Mouse (Mus musculus) intestine, embryonic 16.5 days (tissue): ENCODE measurements at regions not wholly inside any gene's neighbourhood (a gene's known extent, or its start where the extent isn't known, plus 50 kb on each side); places are given as distances from the start of the nearest gene placed in this dataset.
"Not testable (repeated sequence)": the region's sequence is repeated elsewhere in the genome, so short reads cannot be mapped to it uniquely, and the experiment has no call there.

ENCODE experiments used
- ATAC-seq: fragments of 200-750 bp; cut with Nextera tagmentation; 2 replicates; pipeline ENCODE4 v1.8.0; 2017; ENCODE audit warnings: moderate TSS enrichment, moderate library complexity
- H3K27ac ChIP-seq: fragments of 300-500 bp; sonication (generic); 2 replicates; pipeline ENCODE4 v1.5.1; 2014; ENCODE audit warnings: mild to moderate bottlenecking, low read length
- H3K27me3 ChIP-seq: fragments of 300-500 bp; sonication (generic); replicated peaks from 2 replicates; pipeline ENCODE4 v1.6.1; 2014; ENCODE audit warnings: low read length, control low read depth, mixed read lengths; ENCODE audit not compliant: control insufficient read depth, insufficient read depth
- H3K36me3 ChIP-seq: fragments of 300-500 bp; sonication (generic); 2 replicates; pipeline ENCODE4 v1.6.1; 2014; ENCODE audit warnings: low read length, control low read depth; ENCODE audit not compliant: control insufficient read depth, insufficient read depth
- H3K4me1 ChIP-seq: fragments of 300-500 bp; sonication (generic); 2 replicates; pipeline ENCODE4 v1.6.1; 2014; ENCODE audit warnings: low read length, control low read depth, mixed read lengths; ENCODE audit not compliant: control insufficient read depth, insufficient read depth
- H3K4me2 ChIP-seq: fragments of 300-500 bp; sonication (generic); 2 replicates; pipeline ENCODE4 v1.6.1; 2014; ENCODE audit warnings: low read depth, low read length, control low read depth
- H3K4me3 ChIP-seq: fragments of 300-500 bp; sonication (generic); 2 replicates; pipeline ENCODE4 v1.5.1; 2014; ENCODE audit warnings: mild to moderate bottlenecking, low read length
- H3K9ac ChIP-seq: fragments of 300-500 bp; sonication (generic); 2 replicates; pipeline ENCODE4 v1.6.1; 2014; ENCODE audit warnings: low read depth, low read length
- H3K9me3 ChIP-seq: fragments of 300-500 bp; sonication (generic); 2 replicates; pipeline ENCODE4 v1.6.1; 2016; ENCODE audit warnings: low read length, control low read depth; ENCODE audit not compliant: control insufficient read depth
- WGBS: fragments of 180-500 bp; shearing (Covaris S2); extraction: QIAGEN DNeasy Blood & Tissue Kit; methylation state at CpG from one replicate; pipeline ENCODE4 v1.1.7; 2014; 5-methylcytosine and 5-hydroxymethylcytosine counted together

GRCm38 (mm10) chr12:22745556-22745955 lies 1034.5 kb downstream of the Gm10330 start:
- H3K27ac ChIP-seq, H3K4me1 ChIP-seq, H3K27me3 ChIP-seq, H3K9ac ChIP-seq, H3K36me3 ChIP-seq, H3K9me3 ChIP-seq: not testable (repeated sequence)
- Histone ChIP-seq H3K4me2 (peak overlapping the region; percentile 43), H3K4me3 (peak overlapping the region; percentile 44)
- ATAC-seq, result peak; percentile 58
- WGBS, result 3% methylated on average over 35 of the region's 40 CpGs

- H3K27ac ChIP-seq, H3K9me3 ChIP-seq, H3K36me3 ChIP-seq, H3K4me1 ChIP-seq, H3K9ac ChIP-seq, H3K27me3 ChIP-seq, ATAC-seq: not testable (repeated sequence)
- peak overlapping the region; percentile 44 for H3K4me3 ChIP-seq
- peak overlapping the region; percentile 43; the same call in 1 of the 2 replicates for H3K4me2 ChIP-seq
- 8% methylated on average over 28 of the region's 43 CpGs for WGBS
Measured at GRCm38 (mm10) chr12:22745067-22745466, 1035.0 kb downstream of the Gm10330 start.
